Mouse (Mus musculus) bone marrow, adult 2 months (tissue): Measurements from ENCODE around the gene Vdac1.

Experiments
- CTCF ChIP-seq: fragments of 200-500 bp; IDR thresholded peaks from 2 replicates; pipeline ENCODE4 v1.5.1; 2011; ENCODE audit warnings: low read length, control low read depth; ENCODE audit not compliant: control insufficient read depth, insufficient read depth
- POLR2A ChIP-seq: fragments of 200-500 bp; IDR thresholded peaks from 2 replicates; pipeline ENCODE4 v1.6.1; 2011; ENCODE audit warnings: low read depth, mild to moderate bottlenecking, control low read depth, low read length, borderline replicate concordance; ENCODE audit not compliant: control insufficient read depth

- TF ChIP-seq CTCF (no peak), POLR2A (no peak)
Observed at GRCm38 (mm10) chr11:52318445-52318844, 42.2 kb upstream of the Vdac1 start.
